Mouse (Mus musculus): ENCODE measurements around the gene Ppp2r3c. TPM values are rescaled to one million over a fixed set of nuclear protein-coding genes. Genes with fewer than 3 reads are reported as not detected.
A peak's percentile ranks its signal among the peaks of the same experiment; 100 is the strongest.
"Not testable (repeated sequence)": the region's sequence is repeated elsewhere in the genome, so short reads cannot be mapped to it uniquely, and the experiment has no call there.

The Ppp2r3c gene
- polyA plus RNA-seq, 1 experiment from 2014 or later, result 26.2 TPM

DNA sequence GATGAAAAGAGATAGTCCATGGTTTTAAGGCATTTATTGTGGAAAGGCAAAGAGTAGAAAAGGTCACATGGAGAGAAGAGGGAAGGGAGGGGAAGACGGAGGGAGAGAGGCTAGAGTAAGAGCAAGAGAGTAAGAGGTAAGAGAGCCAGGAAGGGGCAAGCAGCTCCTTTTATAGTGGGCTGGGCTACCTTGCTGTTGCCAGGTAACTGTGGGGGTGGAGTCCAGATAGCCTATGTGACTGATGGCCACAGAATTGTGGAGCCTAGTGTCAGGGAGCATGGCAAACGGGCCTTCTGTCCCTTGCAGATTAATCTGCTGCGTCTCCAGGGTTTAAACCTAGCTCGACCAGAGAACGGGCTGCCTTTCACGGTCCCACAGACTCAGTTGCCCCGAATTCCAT lies 9.0 kb upstream of the Ppp2r3c start:
- no peak for ATAC-seq (ENCODE audit: low FRiP score)
- no peaks in the 10 kb centered on the region for H3K27me3 ChIP-seq
- no peak overlapping the region for H3K27ac ChIP-seq
- H3K4me1 ChIP-seq, result no peaks in the 10 kb centered on the region
- H3K4me3 ChIP-seq, result no peak overlapping the region
- no peak overlapping the region for H3K9ac ChIP-seq
- no peaks in the 10 kb centered on the region for H3K9me3 ChIP-seq (replicated peaks)
- H3K4me2 ChIP-seq (replicated peaks), result no peak overlapping the region
- H3K36me3 ChIP-seq, result peaks cover 29% of the 10 kb centered on the region
- 89% methylated on average over 7 of the region's 7 CpGs for WGBS

DNA sequence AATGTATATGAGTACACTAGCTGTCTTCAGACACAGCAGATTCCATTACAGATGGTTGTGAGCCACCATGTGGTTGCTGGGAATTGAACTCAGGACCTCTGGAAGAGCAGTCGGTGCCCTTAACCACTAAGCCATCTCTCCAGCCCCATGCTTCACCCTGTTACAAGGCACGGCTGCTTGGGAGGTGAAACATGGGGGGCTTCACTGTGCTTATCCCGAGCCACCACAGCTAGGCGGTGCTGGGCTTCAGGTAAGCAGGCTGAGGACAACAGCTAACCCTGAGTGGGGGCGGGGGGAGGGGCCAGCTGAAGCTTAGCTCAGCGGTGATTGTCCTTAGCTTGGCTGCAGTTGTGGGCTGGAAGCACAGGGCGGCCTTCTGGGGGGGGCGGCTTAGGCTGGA lies 6.7 kb upstream of the Ppp2r3c start:
- WGBS, result 71% methylated on average over 8 of the region's 8 CpGs
- Histone ChIP-seq H3K4me1 (0 out of 2 replicates have a peak, but pooled peaks cover 3% of the 10 kb centered on the region), H3K9me3 (replicated peaks) (no peaks in the 10 kb centered on the region), H3K9ac (no peak overlapping the region), H3K27ac (no peak overlapping the region), H3K36me3 (peaks cover 29% of the 10 kb centered on the region), H3K4me3 (no peak overlapping the region), H3K27me3 (no peaks in the 10 kb centered on the region), H3K4me2 (replicated peaks) (no peak overlapping the region)
- ATAC-seq (ENCODE audit: low FRiP score), result no peak

DNA sequence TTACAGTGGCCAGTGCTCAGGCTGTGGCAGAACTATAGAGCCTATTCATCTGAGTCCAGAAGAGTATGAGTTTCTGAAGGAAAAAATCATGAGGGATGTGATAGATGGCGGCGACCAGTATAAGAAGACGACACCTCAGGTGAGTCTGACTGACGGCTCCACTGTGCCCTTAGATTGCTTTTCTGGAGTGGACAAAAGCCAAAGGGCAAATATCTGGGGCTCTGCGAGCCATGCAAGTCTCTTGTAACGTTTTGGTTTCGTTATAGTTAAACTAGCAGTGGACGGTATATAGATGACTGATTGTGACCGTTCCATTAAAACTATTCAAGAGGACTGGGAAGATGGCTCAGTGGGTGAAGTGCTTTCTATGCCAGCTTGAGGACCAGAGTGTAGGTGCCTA lies 5.9 kb upstream of the Ppp2r3c start:
- H3K4me2 ChIP-seq (replicated peaks), result no peak overlapping the region
- 92% methylated on average over 9 of the region's 9 CpGs for WGBS
- peaks cover 7% of the 10 kb centered on the region for H3K4me1 ChIP-seq
- no peaks in the 10 kb centered on the region for H3K27me3 ChIP-seq
- no peak for ATAC-seq (ENCODE audit: low FRiP score)
- H3K9me3 ChIP-seq (replicated peaks), result no peaks in the 10 kb centered on the region
- H3K9ac ChIP-seq, result no peak overlapping the region
- no peak overlapping the region for H3K27ac ChIP-seq
- H3K4me3 ChIP-seq, result no peak overlapping the region
- H3K36me3 ChIP-seq, result peaks cover 23% of the 10 kb centered on the region

DNA sequence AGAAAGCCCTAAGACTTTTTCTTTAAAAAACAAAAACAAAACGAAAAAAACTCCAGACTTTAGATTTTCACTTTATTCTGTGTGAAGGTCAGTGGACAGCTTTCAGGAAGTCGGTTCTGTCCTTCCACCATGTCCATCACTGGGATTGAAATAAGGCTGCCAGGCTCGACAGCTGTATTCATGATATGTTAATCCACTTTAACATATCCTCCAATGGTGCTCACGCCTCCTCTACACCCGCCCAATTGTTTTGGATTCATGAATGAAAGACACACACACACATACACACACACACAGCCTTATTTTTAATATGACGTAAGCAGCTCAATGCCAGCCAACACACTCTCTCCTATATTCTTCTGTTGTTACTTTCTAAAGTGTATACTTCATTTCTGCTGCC lies 4.8 kb upstream of the Ppp2r3c start:
- 77% methylated on average over 6 of the region's 6 CpGs for WGBS

DNA sequence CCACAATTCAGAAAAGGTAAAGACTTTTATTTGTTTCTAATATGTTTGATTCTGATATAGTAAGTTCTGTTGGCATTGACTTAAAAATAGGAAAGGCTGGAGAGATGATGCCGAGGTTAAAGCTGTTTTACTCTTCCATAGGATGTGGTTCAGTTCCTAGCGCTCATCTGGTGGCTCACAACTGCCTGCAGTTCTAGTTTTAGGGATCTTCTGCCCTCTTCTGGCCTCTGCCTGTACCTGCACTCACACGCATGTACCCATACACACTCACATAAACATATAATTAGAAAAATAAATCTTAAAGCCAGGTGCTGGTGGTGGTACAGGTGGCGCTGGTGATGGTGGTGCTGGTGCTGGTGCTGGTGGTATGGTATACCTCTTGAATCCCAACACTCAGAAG lies 3.6 kb upstream of the Ppp2r3c start:
- Histone ChIP-seq H3K4me2 (replicated peaks) (no peak overlapping the region), H3K27ac (no peak overlapping the region), H3K36me3 (peaks cover 22% of the 10 kb centered on the region), H3K9ac (no peak overlapping the region), H3K4me3 (no peak overlapping the region), H3K27me3 (no peaks in the 10 kb centered on the region), H3K9me3 (replicated peaks) (no peaks in the 10 kb centered on the region), H3K4me1 (peaks cover 15% of the 10 kb centered on the region)
- 96% methylated on average over 4 of the region's 4 CpGs for WGBS
- no peak for ATAC-seq (ENCODE audit: low FRiP score)

More for the DNA sequence above, 4.8 kb upstream of the Ppp2r3c start:
- H3K4me2 ChIP-seq (replicated peaks), result no peak overlapping the region
- H3K36me3 ChIP-seq, result peaks cover 23% of the 10 kb centered on the region
- ATAC-seq (ENCODE audit: low FRiP score), result no peak
- H3K4me1 ChIP-seq, result peaks cover 10% of the 10 kb centered on the region
- H3K9me3 ChIP-seq (replicated peaks), result no peaks in the 10 kb centered on the region
- no peak overlapping the region for H3K4me3 ChIP-seq
- H3K9ac ChIP-seq, result no peak overlapping the region
- no peaks in the 10 kb centered on the region for H3K27me3 ChIP-seq
- no peak overlapping the region for H3K27ac ChIP-seq

DNA sequence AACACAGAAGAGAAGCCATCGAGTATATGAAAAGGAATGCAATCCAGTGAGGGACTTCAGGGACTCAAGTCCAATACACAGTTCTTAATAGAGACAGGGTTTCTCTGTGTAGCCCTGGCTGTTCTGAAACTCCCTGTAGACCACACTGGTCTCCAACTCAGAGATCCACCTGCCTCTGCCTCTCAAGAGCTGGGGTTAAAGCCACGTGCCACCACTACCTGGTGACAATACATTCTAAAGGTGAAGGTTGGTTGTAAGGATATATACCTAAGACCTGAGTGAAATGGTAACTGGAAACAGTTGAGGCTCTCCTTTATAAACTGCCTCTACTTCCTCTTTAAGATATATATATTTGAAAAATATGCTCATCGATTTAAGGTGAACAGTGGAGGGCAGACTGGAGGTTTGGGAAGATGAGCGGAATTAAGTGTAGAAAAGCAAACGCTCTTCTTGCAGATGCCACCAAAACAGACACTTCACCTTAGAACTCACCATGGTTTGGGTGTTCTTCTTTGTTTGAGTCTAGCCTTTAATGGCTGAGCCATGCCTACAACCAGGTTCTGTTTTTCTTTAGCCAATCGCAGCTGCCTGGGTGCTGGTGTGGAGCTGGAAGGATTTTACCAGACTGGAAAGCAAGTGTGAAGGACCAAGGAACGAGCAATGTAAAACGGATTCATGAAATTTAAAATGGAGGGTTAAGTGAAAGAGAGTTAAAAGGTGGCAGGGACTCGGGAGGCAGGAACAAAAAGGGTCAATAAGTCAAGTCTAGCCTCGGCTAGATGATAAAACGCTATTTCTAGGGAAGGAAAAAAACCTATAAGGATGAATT lies 1.1 kb downstream of the Ppp2r3c start:
- peak overlapping the region; percentile 70 for H3K9ac ChIP-seq
- peaks cover 28% of the 10 kb centered on the region for H3K4me1 ChIP-seq
- peak overlapping the region; percentile 84; the same call in 1 of the 2 replicates for H3K27ac ChIP-seq
- ATAC-seq (ENCODE audit: low FRiP score), result no peak
- peak overlapping the region; percentile 59 for H3K4me3 ChIP-seq
- H3K36me3 ChIP-seq, result peaks cover 26% of the 10 kb centered on the region
- no peaks in the 10 kb centered on the region for H3K27me3 ChIP-seq
- 52% methylated on average over 11 of the region's 11 CpGs for WGBS
- H3K9me3 ChIP-seq (replicated peaks), result no peaks in the 10 kb centered on the region
- H3K4me2 ChIP-seq (replicated peaks), result peak overlapping the region; percentile 65

DNA sequence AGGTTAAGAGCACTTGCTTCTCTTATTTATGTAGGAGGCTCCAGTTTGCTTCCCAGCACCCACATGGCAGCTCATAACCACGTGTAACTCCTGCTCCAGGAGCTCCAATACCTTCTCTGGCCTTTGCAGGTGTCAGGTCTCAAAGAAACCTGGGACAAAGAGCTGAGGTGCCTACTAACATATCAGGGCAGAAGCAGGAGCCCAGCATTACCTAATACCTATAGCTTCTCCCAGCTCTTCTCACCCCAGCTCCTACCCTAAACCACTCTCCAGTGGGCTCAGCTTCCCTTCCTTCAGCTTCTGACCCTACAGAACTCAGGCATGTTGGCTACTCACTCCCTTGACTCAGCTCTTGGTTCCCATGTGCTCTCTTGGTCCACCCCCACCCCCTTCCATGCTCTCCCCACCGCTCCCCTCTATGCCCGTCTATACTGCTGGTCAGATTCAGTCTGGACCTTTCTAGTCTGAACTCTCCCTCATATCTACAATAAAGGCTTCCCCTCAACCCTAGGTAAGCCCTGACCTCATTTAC lies 1.9 kb downstream of the Ppp2r3c start:
- no peaks in the 10 kb centered on the region for H3K9me3 ChIP-seq (replicated peaks)
- peaks cover 28% of the 10 kb centered on the region for H3K4me1 ChIP-seq
- 82% methylated on average over 3 of the region's 3 CpGs for WGBS
- H3K4me3 ChIP-seq, result peak overlapping the region; percentile 59
- H3K36me3 ChIP-seq, result peaks cover 26% of the 10 kb centered on the region
- no peaks in the 10 kb centered on the region for H3K27me3 ChIP-seq
- peak overlapping the region; percentile 65 for H3K4me2 ChIP-seq (replicated peaks)
- H3K27ac ChIP-seq, result no peak overlapping the region
- ATAC-seq (ENCODE audit: low FRiP score), result no peak
- H3K9ac ChIP-seq, result peak overlapping the region; percentile 70; the same call in 1 of the 2 replicates

DNA sequence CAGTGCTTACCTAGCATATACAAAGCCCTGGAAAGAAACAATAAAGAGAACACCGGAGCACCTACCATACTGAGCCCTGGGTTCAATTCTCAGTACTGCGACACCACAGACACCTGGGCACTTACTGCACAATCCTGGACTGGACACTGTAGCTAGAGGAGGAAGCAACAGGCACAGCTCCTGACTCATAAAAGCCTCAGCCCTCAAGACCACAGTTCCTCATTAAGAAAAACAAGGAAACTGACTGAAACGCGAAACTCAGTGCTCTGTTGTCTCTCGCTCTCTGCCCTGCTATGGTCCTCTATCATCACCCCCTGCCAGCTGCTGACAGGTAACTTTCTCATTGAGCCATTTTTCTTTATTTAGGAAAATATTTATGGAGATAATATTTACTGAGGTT lies 3.5 kb downstream of the Ppp2r3c start, which contains the start of gene 1110008L16Rik:
1110008L16Rik (plus strand) TSS at position 242 of the 400 bp plus-strand sequence.
- ATAC-seq (ENCODE audit: low FRiP score), result no peak
- H3K9me3 ChIP-seq (replicated peaks), result no peaks in the 10 kb centered on the region
- no peak within 1 kb of the TSS for H3K4me3 ChIP-seq
- 80% methylated on average over 5 of the region's 5 CpGs for WGBS
- H3K27me3 ChIP-seq, result no peaks in the 10 kb centered on the region
- H3K9ac ChIP-seq, result no peak within 1 kb of the TSS
- H3K36me3 ChIP-seq, result peaks cover 38% of the 10 kb centered on the region
- H3K27ac ChIP-seq, result no peak within 1 kb of the TSS
- H3K4me1 ChIP-seq, result peaks cover 25% of the 10 kb centered on the region
- no peak within 1 kb of the TSS for H3K4me2 ChIP-seq (replicated peaks)

DNA sequence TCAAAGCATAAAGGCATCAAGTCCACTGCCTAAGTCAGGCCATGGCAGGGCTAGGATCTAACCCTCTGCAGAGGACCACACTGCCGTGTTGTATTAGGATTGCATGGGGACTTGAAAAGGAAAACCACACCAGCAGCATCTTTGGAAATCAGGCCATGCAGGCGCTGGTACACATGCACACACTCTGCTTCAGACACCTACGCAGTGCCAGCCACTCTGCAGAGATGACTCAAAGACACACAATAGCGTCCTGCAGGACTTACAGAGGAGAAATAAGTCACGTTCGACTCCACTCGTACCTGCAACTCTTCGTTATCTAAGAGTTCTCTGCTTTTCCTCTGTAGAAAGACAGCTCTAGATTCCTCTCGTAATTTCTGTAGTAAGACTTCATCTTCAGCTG lies 4.7 kb downstream of the Ppp2r3c start:
- H3K27ac ChIP-seq, result no peak overlapping the region
- peaks cover 19% of the 10 kb centered on the region for H3K4me1 ChIP-seq
- no peak overlapping the region for H3K4me3 ChIP-seq
- no peak overlapping the region for H3K9ac ChIP-seq
- H3K36me3 ChIP-seq, result peaks cover 47% of the 10 kb centered on the region
- no peaks in the 10 kb centered on the region for H3K27me3 ChIP-seq
- no peaks in the 10 kb centered on the region for H3K9me3 ChIP-seq (replicated peaks)
- 97% methylated on average over 9 of the region's 9 CpGs for WGBS
- no peak for ATAC-seq (ENCODE audit: low FRiP score)
- H3K4me2 ChIP-seq (replicated peaks), result no peak overlapping the region

DNA sequence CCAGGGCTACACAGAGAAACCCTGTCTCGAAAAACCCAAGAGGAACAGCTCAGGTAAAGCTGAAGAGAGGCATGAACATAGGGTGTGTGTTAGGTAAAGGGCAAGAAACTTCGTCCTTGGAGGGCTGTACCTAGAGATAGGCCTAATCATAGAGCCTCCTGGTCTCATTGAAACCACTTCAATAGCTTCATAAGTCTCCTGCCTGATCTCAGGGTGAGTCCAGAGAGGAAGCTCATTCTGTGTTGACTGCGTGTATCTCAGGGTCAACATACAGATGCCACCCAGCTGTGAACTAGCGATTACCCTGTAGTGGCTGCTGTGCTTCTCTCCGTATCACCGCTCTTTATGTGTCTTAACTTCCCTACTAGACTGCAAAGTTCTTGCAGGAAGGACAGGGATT lies 25.2 kb downstream of the Ppp2r3c start:
- H3K27me3 ChIP-seq; H3K9me3 ChIP-seq (replicated peaks); H3K36me3 ChIP-seq; H3K4me3 ChIP-seq; H3K9ac ChIP-seq; ATAC-seq (ENCODE audit: low FRiP score); H3K4me2 ChIP-seq (replicated peaks); H3K27ac ChIP-seq; H3K4me1 ChIP-seq: not testable (repeated sequence)
- WGBS, result 93% methylated on average over 3 of the region's 6 CpGs

DNA sequence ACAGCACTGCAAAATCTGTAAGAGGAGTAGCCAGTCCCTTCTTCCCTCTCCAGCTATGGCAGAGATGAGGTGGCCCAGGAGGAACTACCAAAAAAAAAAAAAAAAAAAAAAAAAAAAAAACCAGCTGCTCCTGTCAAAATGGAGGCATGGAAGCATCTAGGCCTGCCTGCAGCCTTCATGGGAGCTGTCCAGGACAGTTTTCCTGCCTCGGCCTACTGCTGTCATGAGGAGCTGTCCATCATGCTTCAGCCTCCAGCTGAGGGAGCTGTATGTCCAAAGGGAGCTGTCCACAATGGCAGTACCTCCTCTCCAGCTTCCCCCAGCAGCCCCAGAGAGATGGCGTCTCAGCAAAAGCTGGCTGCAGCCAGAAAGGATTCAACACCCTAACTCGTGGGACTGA lies 30.6 kb downstream of the Ppp2r3c start:
- no peaks in the 10 kb centered on the region for H3K27me3 ChIP-seq
- 87% methylated on average over 3 of the region's 3 CpGs for WGBS
- no peak overlapping the region for H3K27ac ChIP-seq
- ATAC-seq (ENCODE audit: low FRiP score), result no peak
- H3K4me2 ChIP-seq (replicated peaks), result no peak overlapping the region
- no peaks in the 10 kb centered on the region for H3K9me3 ChIP-seq (replicated peaks)
- H3K36me3 ChIP-seq, result no peaks in the 10 kb centered on the region
- H3K4me1 ChIP-seq, result no peaks in the 10 kb centered on the region
- H3K4me3 ChIP-seq, result no peak overlapping the region
- H3K9ac ChIP-seq, result no peak overlapping the region

DNA sequence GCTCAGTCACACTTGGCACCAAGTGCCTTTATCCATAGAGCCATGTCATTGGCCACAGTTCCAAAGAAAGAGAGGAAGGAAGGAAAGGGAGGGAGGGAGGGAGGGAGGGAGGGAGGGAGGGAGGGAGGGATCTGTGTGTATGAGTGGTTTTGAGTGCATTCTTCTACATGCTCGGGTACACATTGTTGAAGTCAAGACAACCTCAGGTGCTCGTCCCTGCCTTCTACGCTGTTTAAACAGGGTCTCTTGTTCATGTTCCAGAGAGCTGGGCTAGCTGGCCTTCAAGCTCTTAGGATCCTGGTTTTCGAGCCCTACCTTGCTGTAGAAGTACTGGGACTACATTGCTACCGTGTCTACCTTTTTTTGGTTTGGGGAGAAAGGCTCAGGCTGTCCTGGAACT lies 39.4 kb downstream of the Ppp2r3c start:
- H3K27ac ChIP-seq; H3K4me2 ChIP-seq (replicated peaks); H3K9me3 ChIP-seq (replicated peaks); H3K27me3 ChIP-seq; H3K4me3 ChIP-seq; H3K4me1 ChIP-seq; H3K9ac ChIP-seq; ATAC-seq (ENCODE audit: low FRiP score): not testable (repeated sequence)
- H3K36me3 ChIP-seq, result peaks cover 10% of the 10 kb centered on the region; the same call in 1 of the 2 replicates
- WGBS, result no CpG with 5 or more reads among the region's 5 CpGs

DNA sequence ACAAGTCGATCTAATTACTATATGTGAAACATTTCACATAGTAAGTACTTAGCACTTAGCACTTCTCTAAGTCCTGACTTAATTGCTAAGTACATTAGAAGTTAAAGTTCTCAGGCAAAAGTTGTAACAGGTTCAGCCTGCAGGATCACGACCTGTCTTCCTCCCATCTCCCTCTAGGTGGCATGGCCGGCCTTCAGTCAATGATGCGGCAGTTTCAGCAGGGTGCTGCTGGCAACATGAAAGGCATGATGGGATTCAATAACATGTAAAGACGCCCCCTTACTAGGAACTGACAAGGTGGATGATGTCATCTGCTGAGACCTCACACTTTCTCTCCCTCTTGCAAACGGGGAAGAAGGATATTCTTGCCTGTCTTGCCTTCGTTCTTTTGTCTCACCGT lies 40.8 kb downstream of the Ppp2r3c start:
- H3K4me1 ChIP-seq; H3K4me2 ChIP-seq (replicated peaks); H3K9ac ChIP-seq; H3K27me3 ChIP-seq; H3K4me3 ChIP-seq; ATAC-seq (ENCODE audit: low FRiP score); H3K9me3 ChIP-seq (replicated peaks); H3K27ac ChIP-seq: not testable (repeated sequence)
- no CpG with 5 or more reads among the region's 8 CpGs for WGBS
- H3K36me3 ChIP-seq, result peaks cover 21% of the 10 kb centered on the region; the same call in 1 of the 2 replicates

Measured in hindbrain, embryonic 12.5 days (tissue).